Mouse (Mus musculus) brain, embryonic 14.5 days (tissue): ENCODE measurements around the gene Retnlg.
"Not testable (repeated sequence)": the region's sequence is repeated elsewhere in the genome, so short reads cannot be mapped to it uniquely, and the experiment has no call there.

Source experiments
- CTCF ChIP-seq: fragments of 200-500 bp; IDR thresholded peaks from 2 replicates; pipeline ENCODE4 v1.5.1; 2012; ENCODE audit warnings: inconsistent platforms, mild to moderate bottlenecking, moderate library complexity, borderline replicate concordance; ENCODE audit not compliant: insufficient read depth, insufficient read length; ENCODE audit errors: extremely low read depth
- POLR2A ChIP-seq: fragments of 200-500 bp; IDR thresholded peaks from 2 replicates; pipeline ENCODE4 v1.6.1; 2012; ENCODE audit warnings: mild to moderate bottlenecking, inconsistent platforms, borderline replicate concordance; ENCODE audit not compliant: poor library complexity, insufficient read depth, insufficient read length, severe bottlenecking; ENCODE audit errors: extremely low read depth

GRCm38 (mm10) chr16:48833626-48834025 is 38.8 kb upstream of the Retnlg start:
- TF ChIP-seq CTCF, POLR2A: not testable (repeated sequence)
